31 mouse cellular contexts compared by ENCODE assay signal in genomic region chr12:26756284-26756683, GRCm38 (mm10).
A peak's percentile ranks its signal among the peaks of the same experiment; 100 is the strongest.
DNase-seq lines count a peak whose midpoint lies in the region; ATAC-seq and TF ChIP-seq lines count a peak whose summit lies in the region.
"Had no signal": no experiment of that assay in that cellular context is flagged by ENCODE, and none has a peak within 500 bp of the region (broad histone marks: within the 10 kb centered on the region; RNA-seq: fewer than 3 reads in every experiment).

No protein-coding gene starts in this region.

- ATAC-seq in midbrain, embryonic 11.5 days (ENCODE audit: low FRiP score), result no peak
- no peak for ATAC-seq in midbrain, embryonic 15.5 days (replicated peaks)
- ATAC-seq in midbrain, embryonic 16.5 days, result peak; percentile 39; the same call in 1 of the 2 replicates
- ATAC-seq in erythroblast, adult 5-6 weeks (replicated peaks; ENCODE audit: low FRiP score, poor library complexity, severe bottlenecking), result no peak
- ATAC-seq: forebrain, embryonic 14.5 days; inflammation-experienced regulatory T-cells, adult 6 months; Patski had no signal

- no peak for TF ChIP-seq POLR2A in thymus, adult 2 months (IDR thresholded peaks at IDR 0.05; ENCODE audit: control insufficient read depth, extremely low read depth, insufficient read depth, low read length, poor library complexity)

- no peak overlapping the region for H3K27ac ChIP-seq in midbrain, embryonic 11.5 days (ENCODE audit: low read depth, low read length)
- H3K27ac ChIP-seq in midbrain, embryonic 15.5 days, result no peak overlapping the region
- H3K27ac ChIP-seq in midbrain, embryonic 16.5 days (ENCODE audit: low read length), result no peak overlapping the region; the same call in 1 of the 2 replicates
- H3K27ac ChIP-seq in thymus, adult 2 months (ENCODE audit: control insufficient read depth, insufficient read depth, low read length), result no peak overlapping the region
- H3K27ac ChIP-seq: gastrocnemius, adult 2 months; heart, adult 2 months; heart, embryonic 13.5 days; kidney, embryonic 15.5 days; layer of hippocampus, adult 2 months; left cerebral cortex, adult 2 months; limb, embryonic 12.5 days; liver, embryonic 15.5 days; midbrain, embryonic 12.5 days; neural tube, embryonic 12.5 days had no signal

- H3K36me3 ChIP-seq in midbrain, embryonic 11.5 days (ENCODE audit: control insufficient read depth, insufficient read depth, low read length), result no peaks in the 10 kb centered on the region
- H3K36me3 ChIP-seq in midbrain, embryonic 15.5 days (replicated peaks), result no peaks in the 10 kb centered on the region
- H3K36me3 ChIP-seq in midbrain, embryonic 16.5 days (ENCODE audit: control insufficient read depth, insufficient read depth, low read length), result no peaks in the 10 kb centered on the region
- H3K36me3 ChIP-seq in thymus, adult 2 months (ENCODE audit: control insufficient read depth, insufficient read depth, low read length), result no peaks in the 10 kb centered on the region
- H3K36me3 ChIP-seq: heart, embryonic 13.5 days; kidney, embryonic 15.5 days; limb, embryonic 12.5 days; liver, embryonic 15.5 days; midbrain, embryonic 12.5 days; neural tube, embryonic 12.5 days had no signal

- H3K4me2 ChIP-seq in midbrain, embryonic 11.5 days, result no peak overlapping the region
- H3K4me2 ChIP-seq in midbrain, embryonic 15.5 days, result no peak overlapping the region
- no peak overlapping the region for H3K4me2 ChIP-seq in midbrain, embryonic 16.5 days (ENCODE audit: low read length)
- H3K4me2 ChIP-seq: heart, embryonic 13.5 days; kidney, embryonic 15.5 days; limb, embryonic 12.5 days; liver, embryonic 15.5 days; lung, embryonic 14.5 days; midbrain, embryonic 12.5 days; neural tube, embryonic 12.5 days had no signal

- no peak for TF ChIP-seq CTCF in thymus, adult 2 months (IDR thresholded peaks at IDR 0.05; ENCODE audit: borderline replicate concordance, control insufficient read depth, extremely low read depth, insufficient read depth, low read length, poor library complexity)

- H3K4me1 ChIP-seq in midbrain, embryonic 11.5 days (ENCODE audit: control insufficient read depth, insufficient read depth, low read length), result 0 out of 2 replicates have a peak, but pooled peaks cover 2% of the 10 kb centered on the region
- peaks cover 7% of the 10 kb centered on the region; the same call in 1 of the 2 replicates for H3K4me1 ChIP-seq in midbrain, embryonic 15.5 days
- peaks cover 2% of the 10 kb centered on the region; the same call in 1 of the 2 replicates for H3K4me1 ChIP-seq in midbrain, embryonic 16.5 days (ENCODE audit: control insufficient read depth, insufficient read depth, low read length)
- no peaks in the 10 kb centered on the region for H3K4me1 ChIP-seq in thymus, adult 2 months (replicated peaks; ENCODE audit: control insufficient read depth, insufficient read depth, low read length)
- H3K4me1 ChIP-seq: heart, embryonic 13.5 days; kidney, embryonic 15.5 days; liver, embryonic 15.5 days had no signal

- DNase-seq in heart, adult 11 months, result peak; percentile 46
- no peak for DNase-seq in heart, adult 8-10 months (ENCODE audit: low spot score)
- DNase-seq in midbrain, embryonic 11.5 days (ENCODE audit: low spot score, missing footprints), result peak; percentile 56
- no peak for DNase-seq in thymus, adult 2 months
- DNase-seq: adrenal gland, postnatal 36 days; cerebellum, adult 8-10 months; cerebellum, postnatal 36 days; gastrocnemius, adult 2 months; gastrocnemius, postnatal 36 days; heart, adult 2 months; heart, postnatal 10 days; kidney, adult 11 months; lung, embryonic 14.5 days; lung, postnatal 14 days; right cerebral cortex, postnatal 14 days; thymus, postnatal 25 days had no signal

- no peak overlapping the region for H3K4me3 ChIP-seq in midbrain, embryonic 11.5 days (ENCODE audit: low read depth, low read length)
- no peak overlapping the region for H3K4me3 ChIP-seq in midbrain, embryonic 15.5 days
- H3K4me3 ChIP-seq in midbrain, embryonic 16.5 days (ENCODE audit: low read depth, low read length), result no peak overlapping the region
- no peak overlapping the region for H3K4me3 ChIP-seq in thymus, adult 2 months (ENCODE audit: control insufficient read depth, insufficient read depth, low read length)
- H3K4me3 ChIP-seq: gastrocnemius, adult 2 months; heart, adult 2 months; heart, embryonic 13.5 days; kidney, embryonic 15.5 days; layer of hippocampus, adult 2 months; left cerebral cortex, adult 2 months; limb, embryonic 12.5 days; liver, embryonic 15.5 days; midbrain, embryonic 12.5 days; myocyte; neural tube, embryonic 12.5 days had no signal

- H3K27me3 ChIP-seq in midbrain, embryonic 11.5 days (ENCODE audit: control insufficient read depth, insufficient read depth, low read length), result no peaks in the 10 kb centered on the region
- no peaks in the 10 kb centered on the region for H3K27me3 ChIP-seq in midbrain, embryonic 15.5 days (replicated peaks)
- no peaks in the 10 kb centered on the region for H3K27me3 ChIP-seq in midbrain, embryonic 16.5 days (ENCODE audit: control insufficient read depth, insufficient read depth, low read depth, low read length)
- no peaks in the 10 kb centered on the region for H3K27me3 ChIP-seq in thymus, adult 2 months (ENCODE audit: control insufficient read depth, insufficient read depth, low read length)
- H3K27me3 ChIP-seq: heart, embryonic 13.5 days; kidney, embryonic 15.5 days; limb, embryonic 12.5 days; liver, embryonic 15.5 days; midbrain, embryonic 12.5 days; neural tube, embryonic 12.5 days; Patski had no signal

- H3K9ac ChIP-seq in midbrain, embryonic 11.5 days (ENCODE audit: low read length), result no peak overlapping the region
- H3K9ac ChIP-seq in midbrain, embryonic 15.5 days, result no peak overlapping the region
- H3K9ac ChIP-seq in midbrain, embryonic 16.5 days (ENCODE audit: low read depth, low read length), result 0 out of 2 replicates have a peak overlapping the region, but pooled peaks have one; percentile 10
- H3K9ac ChIP-seq: heart, embryonic 13.5 days; kidney, embryonic 15.5 days; limb, embryonic 12.5 days; liver, embryonic 15.5 days; lung, embryonic 14.5 days; midbrain, embryonic 12.5 days; neural tube, embryonic 12.5 days had no signal

- 35% methylated on average over 2 of the region's 2 CpGs for WGBS in midbrain, embryonic 11.5 days
- 30% methylated on average over 2 of the region's 2 CpGs for WGBS in midbrain, embryonic 15.5 days
- WGBS in midbrain, embryonic 16.5 days, result 27% methylated on average over 2 of the region's 2 CpGs
- 68% methylated on average over 2 of the region's 2 CpGs for WGBS in thymus, adult 2 months

- H3K9me3 ChIP-seq in midbrain, embryonic 11.5 days (ENCODE audit: control insufficient read depth, low read length), result no peaks in the 10 kb centered on the region
- no peaks in the 10 kb centered on the region for H3K9me3 ChIP-seq in midbrain, embryonic 15.5 days
- H3K9me3 ChIP-seq in midbrain, embryonic 16.5 days (replicated peaks; ENCODE audit: control insufficient read depth, low read length, poor library complexity, severe bottlenecking), result no peaks in the 10 kb centered on the region
- H3K9me3 ChIP-seq: heart, embryonic 13.5 days; kidney, embryonic 15.5 days; limb, embryonic 12.5 days; liver, embryonic 15.5 days; midbrain, embryonic 12.5 days; neural tube, embryonic 12.5 days had no signal

Comparison
In these comparisons a context has a peak if more than half of its experiments do, and no peak if none do; other contexts are left out.
1. DNase-seq: peak in heart, adult 11 months (single experiment) and midbrain, embryonic 11.5 days (single experiment); none in heart, adult 8-10 months (single experiment) and thymus, adult 2 months (single experiment).